Mouse (Mus musculus) CH12.LX (cell line): ENCODE results near the gene Kif1bp. TPM values are rescaled to one million over a fixed set of nuclear protein-coding genes. Genes with fewer than 3 reads are reported as not detected.
A peak's percentile ranks its signal among the peaks of the same experiment; 100 is the strongest.

ENCODE experiments used
- DNase-seq: peaks from one replicate; pipeline ENCODE4 v3.0.0-alpha.2; 2013; ENCODE audit errors: extremely low read depth
- H3K27ac ChIP-seq: 2 replicates; pipeline ENCODE4 v1.5.1; 2012; ENCODE audit warnings: low read depth, mild to moderate bottlenecking, control low read depth, moderate library complexity; ENCODE audit not compliant: insufficient read depth
- H3K27me3 ChIP-seq: replicated peaks from 2 replicates; pipeline ENCODE3; 2012; ENCODE audit warnings: inconsistent platforms
- H3K36me3 ChIP-seq, 2 experiments: replicated peaks in 1 of 2; 2 replicates each; pipeline versions ENCODE3 to v1.6.1; 2012; ENCODE audit warnings: inconsistent platforms in 1 of 2, low read length in 1 of 2, mild to moderate bottlenecking in 1 of 2, mixed read lengths in 1 of 2, moderate library complexity in 1 of 2; ENCODE audit not compliant: control insufficient read depth in 1 of 2, insufficient read depth in 1 of 2
- H3K4me1 ChIP-seq, 2 experiments: 2 replicates each; pipeline ENCODE4 v1.6.1; 2012; ENCODE audit warnings: inconsistent platforms in 1 of 2, moderate library complexity in 1 of 2; ENCODE audit not compliant: insufficient read depth in 2 of 2, control insufficient read depth in 1 of 2
- H3K4me2 ChIP-seq: 2 replicates; pipeline ENCODE4 v1.6.1; 2012; ENCODE audit warnings: low read depth, mild to moderate bottlenecking, control low read depth; ENCODE audit not compliant: poor library complexity, insufficient read depth, severe bottlenecking
- H3K4me3 ChIP-seq, 3 experiments: fragments of 150-350 bp in 1 of 3; sonication (generic) in 1 of 3; replicated peaks in 1 of 3; 2 replicates each; pipeline versions ENCODE3 to v1.5.1; 2011 to 2012; ENCODE audit warnings: low read depth in 2 of 3, low read length in 2 of 3, mild to moderate bottlenecking in 2 of 3, moderate library complexity in 2 of 3, control low read depth in 1 of 3, improper control_type of control experiment in 1 of 3, inconsistent platforms in 1 of 3, mixed read lengths in 1 of 3; ENCODE audit not compliant: poor library complexity in 1 of 3
- H3K79me2 ChIP-seq: replicated peaks from 2 replicates; pipeline ENCODE4 v1.6.1; 2012; ENCODE audit warnings: mild to moderate bottlenecking, moderate library complexity; ENCODE audit not compliant: control insufficient read depth, poor library complexity, insufficient read depth, severe bottlenecking; ENCODE audit errors: extremely low read depth
- H3K9ac ChIP-seq: 2 replicates; pipeline ENCODE4 v1.6.1; 2012; ENCODE audit warnings: low read depth, mild to moderate bottlenecking, control low read depth, moderate library complexity; ENCODE audit not compliant: insufficient read depth
- H3K9me3 ChIP-seq: replicated peaks from 2 replicates; pipeline ENCODE3; 2012; ENCODE audit warnings: low read length, inconsistent platforms, mixed read lengths
- CHD1 ChIP-seq: IDR thresholded peaks from 2 replicates; pipeline ENCODE4 v1.6.1; 2012; ENCODE audit warnings: low read depth, low read length, improper control_type of control experiment, inconsistent platforms
- EP300 ChIP-seq: IDR thresholded peaks from 2 replicates; pipeline ENCODE4 v1.6.1; 2011; ENCODE audit warnings: low read length, improper control_type of control experiment
- GABPA ChIP-seq: IDR thresholded peaks from 2 replicates; pipeline ENCODE4 v1.6.1; 2012; ENCODE audit warnings: low read depth, low read length, improper control_type of control experiment, inconsistent platforms; ENCODE audit not compliant: insufficient replicate concordance
- HCFC1 ChIP-seq: IDR thresholded peaks from 2 replicates; pipeline ENCODE4 v1.6.1; 2012; ENCODE audit warnings: low read depth, mild to moderate bottlenecking, inconsistent platforms, low read length, improper control_type of control experiment
- JUN ChIP-seq: IDR thresholded peaks from 2 replicates; pipeline ENCODE4 v1.6.1; 2011; ENCODE audit warnings: low read depth, mild to moderate bottlenecking, low read length, improper control_type of control experiment, moderate library complexity; ENCODE audit not compliant: insufficient read depth
- JUND ChIP-seq: conservative IDR thresholded peaks from 2 replicates; pipeline ENCODE4 v1.6.1; 2011; ENCODE audit warnings: low read depth, low read length, improper control_type of control experiment
- KAT2A ChIP-seq: IDR thresholded peaks from 2 replicates; pipeline ENCODE4 v1.6.1; 2012; ENCODE audit warnings: low read length, improper control_type of control experiment, inconsistent platforms; ENCODE audit not compliant: insufficient replicate concordance
- MAFK ChIP-seq: IDR thresholded peaks from 2 replicates; pipeline ENCODE4 v1.6.1; 2011; ENCODE audit warnings: low read length, improper control_type of control experiment; ENCODE audit not compliant: insufficient replicate concordance
- MAX ChIP-seq: IDR thresholded peaks from 2 replicates; pipeline ENCODE4 v1.6.1; 2011; ENCODE audit warnings: low read length, improper control_type of control experiment
- MAZ ChIP-seq: IDR thresholded peaks from 2 replicates; pipeline ENCODE4 v1.6.1; 2012; ENCODE audit warnings: low read depth, mild to moderate bottlenecking, inconsistent platforms, low read length, improper control_type of control experiment, moderate library complexity
- MEF2A ChIP-seq: IDR thresholded peaks from 2 replicates; pipeline ENCODE4 v1.6.1; 2014; ENCODE audit warnings: low read depth, mild to moderate bottlenecking, inconsistent platforms, low read length, improper control_type of control experiment, borderline replicate concordance
- MXI1 ChIP-seq: IDR thresholded peaks from 2 replicates; pipeline ENCODE4 v1.6.1; 2011; ENCODE audit warnings: mild to moderate bottlenecking, low read depth, low read length, improper control_type of control experiment
- NRF1 ChIP-seq: IDR thresholded peaks from 2 replicates; pipeline ENCODE4 v1.6.1; 2014; ENCODE audit warnings: low read depth, mild to moderate bottlenecking, inconsistent platforms, low read length, improper control_type of control experiment, moderate library complexity
- POLR2AphosphoS2 ChIP-seq: IDR thresholded peaks from 2 replicates; pipeline ENCODE4 v1.6.1; 2011; ENCODE audit warnings: low read depth, low read length, improper control_type of control experiment
- RCOR1 ChIP-seq: conservative IDR thresholded peaks from 2 replicates; pipeline ENCODE4 v1.6.1; 2012; ENCODE audit warnings: low read depth, mild to moderate bottlenecking, inconsistent platforms, low read length, improper control_type of control experiment
- SIN3A ChIP-seq: IDR thresholded peaks from 2 replicates; pipeline ENCODE4 v1.6.1; 2012; ENCODE audit warnings: low read length, improper control_type of control experiment, inconsistent platforms
- SMC3 ChIP-seq: IDR thresholded peaks from 2 replicates; pipeline ENCODE4 v1.6.1; 2011; ENCODE audit warnings: low read depth, low read length, improper control_type of control experiment
- TBP ChIP-seq: conservative IDR thresholded peaks from 2 replicates; pipeline ENCODE4 v1.6.1; 2011; ENCODE audit warnings: low read depth, low read length, improper control_type of control experiment
- TCF12 ChIP-seq: IDR thresholded peaks from 2 replicates; pipeline ENCODE4 v1.6.1; 2014; ENCODE audit warnings: low read depth, mild to moderate bottlenecking, inconsistent platforms, low read length, improper control_type of control experiment
- UBTF ChIP-seq: IDR thresholded peaks from 2 replicates; pipeline ENCODE4 v1.6.1; 2012; ENCODE audit warnings: low read depth, mild to moderate bottlenecking, inconsistent platforms, low read length, improper control_type of control experiment, moderate library complexity
- USF2 ChIP-seq: conservative IDR thresholded peaks from 2 replicates; pipeline ENCODE4 v1.6.1; 2011; ENCODE audit warnings: low read depth, low read length, improper control_type of control experiment
- ZMIZ1 ChIP-seq: IDR thresholded peaks from 2 replicates; pipeline ENCODE4 v1.6.1; 2012; ENCODE audit warnings: low read depth, mild to moderate bottlenecking, inconsistent platforms, low read length, improper control_type of control experiment
- ZNF384 ChIP-seq: IDR thresholded peaks from 2 replicates; pipeline ENCODE4 v1.6.1; 2012; ENCODE audit warnings: low read depth, low read length, improper control_type of control experiment, inconsistent platforms
- dilution Hi-C: fragments of 300-500 bp; cut with MboI; formaldehyde crosslinking; loops from 2 replicates; pipeline ENCODE4 v1.14.3; 2020; ENCODE audit warnings: low sequenced_read_pairs; ENCODE audit not compliant: extremely low pct_unique_long_range_greater_than_20kb, extremely low pct_ligation_motif_present
- in situ Hi-C: fragments of 300-500 bp; cut with MboI; formaldehyde crosslinking; loops from 3 replicates; pipeline ENCODE4 v1.14.3; 2019; ENCODE audit warnings: low sequenced_read_pairs, low pct_ligation_motif_present, low pct_unique_long_range_greater_than_20kb, mixed read lengths
- polyA plus RNA-seq: library from polyadenylated mRNA; unstranded; fragments of >175 nt; gene quantifications from 2 replicates; pipeline ENCODE4 v1.2.1, GENCODE M21; 2012; ENCODE audit warnings: low read depth; ENCODE audit not compliant: insufficient read length
- total RNA-seq, 2 experiments: library from RNA; depleted of rRNA; stranded (reverse); fragments of 300-350 nt in 1 of 2; fragments of >200 nt in 1 of 2; gene quantifications; 2 replicates each; pipeline ENCODE4 v1.2.3; 2012 to 2014

The Kif1bp gene
- total and polyA plus RNA-seq, 3 experiments, result 12.9 to 23.1 (median 15.3) TPM

GRCm38 (mm10) chr10:62590200-62590599 lies 11.9 kb upstream of the Kif1bp start (continued):
- TF ChIP-seq MAX (no peak), ZNF384 (no peak), MXI1 (no peak), MEF2A (no peak), NRF1 (no peak), TBP (no peak), TCF12 (no peak), KAT2A (no peak), SMC3 (peak; percentile 49)

DNA sequence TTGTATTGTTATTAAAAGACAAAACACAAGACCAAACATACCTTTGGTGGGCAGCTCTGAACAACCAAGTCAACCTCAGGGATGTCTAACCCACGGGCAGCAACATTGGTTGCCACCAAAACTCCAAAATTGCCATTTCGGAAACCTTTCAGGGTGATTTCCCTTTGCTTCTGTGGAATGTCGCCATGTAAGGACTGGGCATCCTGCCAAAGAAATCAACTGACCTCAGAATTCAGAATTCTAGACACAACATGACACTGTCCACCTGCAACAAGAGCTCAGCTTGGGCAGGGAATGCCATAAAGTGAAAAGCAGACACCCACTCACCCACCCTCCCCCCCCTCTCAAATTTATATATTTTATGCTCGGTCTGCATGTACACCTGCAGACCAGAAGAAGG lies 10.4 kb upstream of the Kif1bp start:
- no peak overlapping the region for H3K4me2 ChIP-seq
- dilution Hi-C loops, result no loop called here
- in situ Hi-C loops, result no loop called here

DNA sequence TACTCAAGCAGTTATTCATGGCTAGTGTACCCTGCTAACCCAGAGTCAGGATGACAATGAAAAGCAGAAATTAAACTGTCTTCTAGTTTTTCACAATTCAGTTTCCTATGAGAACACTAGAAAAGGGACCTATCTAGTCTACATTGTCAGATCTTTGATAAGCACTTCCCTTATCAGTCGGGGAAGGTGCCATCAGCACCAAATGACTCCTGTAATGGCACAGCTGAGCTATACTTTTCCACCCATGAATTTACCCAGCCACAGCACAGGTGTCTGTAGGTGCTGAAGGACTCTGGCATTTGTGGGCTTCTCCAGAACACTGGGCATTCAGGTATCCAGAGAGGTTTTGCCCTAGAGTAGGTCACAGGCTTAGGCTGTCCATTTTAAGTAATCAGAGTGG lies 5.0 kb upstream of the Kif1bp start:
- no peak overlapping the region for H3K4me2 ChIP-seq
- DNase-seq, result no peak
- no peaks in the 10 kb centered on the region; the same call in none of the 2 replicates for H3K79me2 ChIP-seq
- peaks cover 71 to 85% of the 10 kb centered on the region in 2 experiments for H3K36me3 ChIP-seq
- no peaks in the 10 kb centered on the region for H3K9me3 ChIP-seq
- peaks cover 0 to 4% of the 10 kb centered on the region in 2 experiments; a peak in 1 of 4 replicates for H3K4me1 ChIP-seq
- no peaks in the 10 kb centered on the region for H3K27me3 ChIP-seq
- in situ Hi-C loops (no loop called here), dilution Hi-C loops (no loop called here)
- H3K9ac ChIP-seq, result no peak overlapping the region
- no peak overlapping the region for H3K4me3 ChIP-seq
- TF ChIP-seq SMC3 (no peak), MAZ (no peak), ZMIZ1 (no peak), RCOR1 (no peak), JUND (no peak), GABPA (no peak), SIN3A (no peak), HCFC1 (no peak), JUN (no peak), CHD1 (no peak), MAFK (no peak)
- no peak overlapping the region for H3K27ac ChIP-seq

More for the DNA sequence above, 10.4 kb upstream of the Kif1bp start:
- H3K36me3 ChIP-seq, result peaks cover 85 to 97% of the 10 kb centered on the region in 2 experiments
- no peak overlapping the region for H3K4me3 ChIP-seq
- no peak overlapping the region for H3K9ac ChIP-seq
- no peaks in the 10 kb centered on the region for H3K9me3 ChIP-seq
- H3K27me3 ChIP-seq, result no peaks in the 10 kb centered on the region
- TF ChIP-seq POLR2AphosphoS2 (no peak), JUND (no peak), USF2 (no peak), MAX (no peak), UBTF (no peak), EP300 (no peak), GABPA (no peak)
- H3K27ac ChIP-seq, result no peak overlapping the region
- DNase-seq, result no peak
- peaks cover 21% of the 10 kb centered on the region for H3K79me2 ChIP-seq
- H3K4me1 ChIP-seq, result no peaks in the 10 kb centered on the region
